Mouse (Mus musculus) neural tube, embryonic 12.5 days (tissue): ENCODE measurements around the gene Hormad2. TPM values are rescaled to one million over a fixed set of nuclear protein-coding genes. Genes with fewer than 3 reads are reported as not detected.

Experiments
- ATAC-seq: fragments of 200-750 bp; cut with Nextera tagmentation; 2 replicates; pipeline ENCODE4 v1.8.0; 2017; ENCODE audit warnings: low read depth, mild to moderate bottlenecking, moderate TSS enrichment, moderate library complexity; ENCODE audit not compliant: low FRiP score
- H3K27ac ChIP-seq: fragments of 300-500 bp; sonication (generic); 2 replicates; pipeline ENCODE4 v1.5.1; 2016
- H3K27me3 ChIP-seq: fragments of 300-500 bp; sonication (generic); replicated peaks from 2 replicates; pipeline ENCODE4 v1.6.1; 2016; ENCODE audit warnings: mild to moderate bottlenecking
- H3K36me3 ChIP-seq: fragments of 300-500 bp; sonication (generic); 2 replicates; pipeline ENCODE4 v1.6.1; 2016; ENCODE audit warnings: mild to moderate bottlenecking
- H3K4me1 ChIP-seq: fragments of 300-500 bp; sonication (generic); 2 replicates; pipeline ENCODE4 v1.6.1; 2016
- H3K4me2 ChIP-seq: fragments of 300-500 bp; sonication (generic); replicated peaks from 2 replicates; pipeline ENCODE4 v1.6.1; 2016; ENCODE audit warnings: mild to moderate bottlenecking
- H3K4me3 ChIP-seq: fragments of 300-500 bp; sonication (generic); 2 replicates; pipeline ENCODE4 v1.5.1; 2016
- H3K9ac ChIP-seq: fragments of 300-500 bp; sonication (generic); 2 replicates; pipeline ENCODE4 v1.6.1; 2016; ENCODE audit warnings: mild to moderate bottlenecking
- H3K9me3 ChIP-seq: fragments of 300-500 bp; sonication (generic); 2 replicates; pipeline ENCODE4 v1.6.1; 2016; ENCODE audit warnings: mild to moderate bottlenecking
- WGBS: fragments of 180-500 bp; shearing (Covaris S2); methylation state at CpG from one replicate; pipeline ENCODE4 v1.1.7; 2016; 5-methylcytosine and 5-hydroxymethylcytosine counted together
- polyA plus RNA-seq: library from polyadenylated mRNA; unstranded; fragments of >200 nt; fragmentation: Nextera tagmentation; extraction: Ambion mirVana; gene quantifications from 2 replicates; pipeline ENCODE4 v1.2.1, GENCODE M21; 2016

The Hormad2 gene
- polyA plus RNA-seq, 1 experiment from 2014 or later, result not detected

GRCm38 (mm10) chr11:4296610-4297275 lies 144.2 kb downstream of the Hormad2 start:
- H3K4me1 ChIP-seq, result peaks cover 11% of the 10 kb centered on the region; the same call in 1 of the 2 replicates
- H3K9me3 ChIP-seq, result no peaks in the 10 kb centered on the region
- no peak overlapping the region for H3K4me3 ChIP-seq
- H3K9ac ChIP-seq, result no peak overlapping the region
- 0 out of 2 replicates have a peak, but pooled peaks have one; percentile 17 for ATAC-seq
- H3K36me3 ChIP-seq, result no peaks in the 10 kb centered on the region
- no peaks in the 10 kb centered on the region for H3K27me3 ChIP-seq
- 49% methylated on average over 10 of the region's 10 CpGs for WGBS
- H3K4me2 ChIP-seq, result no peak overlapping the region
- no peak overlapping the region for H3K27ac ChIP-seq

Other genes with a start within 250 kb of the Hormad2 start
- gene Castor1, start 222.9 kb downstream of the Hormad2 start, polyA plus RNA-seq, result 1.6 and 2.3 TPM in 2 replicates
- not detected in 2 replicates for gene Osm, start 204.7 kb downstream of the Hormad2 start, polyA plus RNA-seq
- gene Lif, start 183.5 kb downstream of the Hormad2 start, polyA plus RNA-seq, result not detected in 2 replicates
- gene Mtmr3, start 153.8 kb upstream of the Hormad2 start, polyA plus RNA-seq, result 38.3 and 42.0 TPM in 2 replicates
- not detected in 2 replicates for gene Gm11032, start 179.0 kb upstream of the Hormad2 start, polyA plus RNA-seq
- 28.6 and 28.8 TPM in 2 replicates for gene Ascc2, start 196.6 kb upstream of the Hormad2 start, polyA plus RNA-seq